Mouse (Mus musculus) lung, adult 18-20 months (tissue): ENCODE measurements at regions not wholly inside any gene's neighbourhood (a gene's known extent, or its start where the extent isn't known, plus 50 kb on each side); places are given as distances from the start of the nearest gene placed in this dataset.
A peak's percentile ranks its signal among the peaks of the same experiment; 100 is the strongest.
"Not testable (repeated sequence)": the region's sequence is repeated elsewhere in the genome, so short reads cannot be mapped to it uniquely, and the experiment has no call there.

Experiments
- DNase-seq, 2 experiments: peaks; one replicate each; pipeline ENCODE4 v3.0.0; 2022; ENCODE audit warnings: mixed read lengths in 2 of 2

DNA sequence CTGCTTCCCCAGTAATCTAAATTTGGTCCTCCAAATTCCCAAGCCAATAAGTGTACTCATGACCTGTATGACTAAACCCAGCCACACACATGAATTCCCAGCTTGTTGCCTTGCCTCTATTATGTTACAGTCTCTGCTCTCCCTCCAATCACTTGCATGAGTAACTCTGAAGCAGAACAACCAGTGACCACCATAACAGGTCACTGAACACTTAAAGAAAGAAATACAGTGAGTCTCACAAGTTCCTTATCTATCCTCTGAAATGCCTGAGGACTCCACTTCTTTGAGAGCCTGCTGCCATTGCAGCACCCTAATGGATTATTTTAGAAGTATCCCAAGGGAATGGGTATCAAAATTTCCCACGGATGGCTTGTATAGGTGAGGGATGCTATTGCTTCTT lies 909.7 kb downstream of the Sorcs3 start:
- DNase-seq = no peak

DNA sequence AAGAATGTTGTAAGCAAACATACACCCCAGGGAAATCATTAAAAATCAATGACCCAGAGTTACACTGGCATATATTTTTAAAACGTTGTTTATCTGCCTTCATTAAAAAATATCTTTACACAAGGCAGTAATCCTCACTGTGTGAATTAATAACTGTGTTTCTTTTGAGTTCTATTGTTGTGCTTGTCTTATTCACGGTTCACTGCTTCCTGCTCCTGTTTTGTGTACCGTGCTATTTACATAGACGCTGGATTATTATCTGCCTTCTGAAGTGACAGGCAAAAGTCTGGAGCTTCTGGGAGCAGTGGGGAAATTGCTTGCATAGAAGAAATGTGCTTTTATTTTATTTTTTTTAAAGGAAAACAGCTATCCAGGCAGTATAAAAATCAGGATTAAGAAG lies 925.8 kb downstream of the Sorcs3 start:
- DNase-seq = no peak

DNA sequence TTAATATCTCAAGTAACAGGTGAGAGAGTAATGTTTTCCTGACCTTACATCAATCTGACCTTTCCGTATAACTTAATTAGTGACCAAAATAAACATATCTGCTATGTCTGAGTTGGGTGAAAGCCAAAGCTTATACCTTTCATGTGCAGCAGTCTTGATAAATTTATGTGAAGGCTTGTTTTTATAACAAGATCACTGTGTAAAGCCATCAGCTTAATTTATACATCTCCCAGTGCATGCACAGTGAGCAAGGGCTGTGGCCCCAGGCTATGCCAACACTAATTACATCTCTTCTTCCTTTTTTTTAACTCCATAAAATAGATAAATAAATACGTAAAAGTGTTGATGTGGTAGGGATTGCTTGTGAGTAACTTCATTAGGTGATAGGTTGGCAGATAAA lies 966.3 kb downstream of the Sorcs3 start:
- no peak for DNase-seq

DNA sequence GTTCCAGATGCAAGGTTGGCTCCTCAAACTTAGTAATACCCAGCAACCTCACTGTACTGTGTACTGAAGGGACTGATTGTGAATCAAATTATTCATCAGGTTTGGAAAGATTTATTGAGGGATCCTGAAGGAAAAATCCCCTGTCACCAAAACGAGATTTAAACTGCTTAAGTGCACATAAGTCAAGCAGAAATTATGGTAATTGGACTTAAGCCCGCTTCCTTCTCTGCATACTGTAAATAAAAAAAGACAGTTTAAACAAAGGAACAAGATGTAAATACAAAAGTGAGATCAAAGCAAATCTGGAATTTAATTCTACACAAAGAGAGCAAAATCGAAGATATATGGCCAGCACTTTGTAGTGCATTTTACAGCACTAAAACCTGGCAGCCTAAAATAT lies 1002.1 kb downstream of the Sorcs3 start:
- no peak for DNase-seq

DNA sequence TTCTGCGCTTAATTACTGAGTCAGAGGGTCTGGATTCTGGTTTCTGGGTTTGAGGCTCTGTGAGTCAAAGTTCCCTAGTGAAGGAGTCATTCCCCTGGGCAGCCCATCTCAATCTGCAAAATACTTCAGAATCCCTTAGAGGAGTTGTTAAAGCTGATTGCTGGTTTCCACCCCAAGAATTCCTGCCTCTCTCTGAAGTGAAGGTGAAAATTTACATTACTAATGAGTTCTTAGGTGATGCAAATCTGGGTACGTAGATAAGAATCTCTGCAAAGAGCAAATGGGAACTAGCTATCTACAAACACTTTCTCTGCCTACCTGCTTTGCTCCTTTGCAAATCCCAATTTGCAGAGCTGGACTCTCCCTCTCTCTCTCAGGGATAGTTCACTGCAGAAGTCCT lies 1036.8 kb downstream of the Sorcs3 start:
- no peak for DNase-seq

DNA sequence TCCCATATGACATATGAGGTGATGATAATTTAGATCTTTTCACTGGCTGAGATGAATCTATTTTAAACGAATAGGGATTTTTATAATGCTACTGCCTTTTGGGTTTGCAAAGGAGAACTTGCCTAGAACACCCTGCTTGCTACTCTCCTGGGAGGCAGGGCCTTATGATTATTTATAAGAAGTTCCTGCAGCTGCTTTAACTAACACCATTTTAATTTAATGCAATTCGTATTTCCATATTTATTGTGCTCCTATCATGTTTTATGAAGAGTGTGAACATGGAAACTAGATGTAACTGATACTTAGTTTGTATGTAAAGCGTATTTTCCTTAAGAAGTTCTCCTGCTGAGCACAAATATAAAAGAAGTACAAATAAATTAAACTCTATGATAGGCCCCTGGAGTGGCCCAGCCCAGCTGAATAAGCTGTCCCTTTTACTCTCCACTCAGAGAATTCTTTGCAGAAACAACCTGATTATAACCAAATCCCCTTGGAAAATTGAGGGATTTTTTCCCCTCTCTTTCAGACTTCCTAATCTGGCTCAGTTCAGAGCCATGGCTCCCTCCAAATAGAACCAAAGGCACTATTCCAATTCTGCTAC lies 1039.4 kb downstream of the Sorcs3 start:
- no peak for DNase-seq

DNA sequence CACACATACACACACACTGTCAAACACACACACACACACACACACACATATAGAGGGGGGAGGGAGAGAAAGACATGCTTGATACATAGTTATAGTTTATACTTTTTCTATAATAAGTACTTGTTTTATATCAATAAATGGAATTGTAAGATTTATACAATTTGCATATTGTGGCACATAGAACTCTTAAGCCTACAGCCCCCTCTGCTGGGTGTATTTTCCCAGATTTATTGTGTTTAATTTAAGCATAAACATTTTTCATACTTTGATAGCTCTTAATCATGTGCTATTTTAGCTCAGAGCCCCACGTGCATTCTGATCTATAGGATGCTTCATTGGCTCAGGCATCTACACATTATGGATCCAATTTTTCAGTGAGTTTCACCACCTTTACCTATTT lies 1058.8 kb downstream of the Sorcs3 start:
- DNase-seq = no peak

DNA sequence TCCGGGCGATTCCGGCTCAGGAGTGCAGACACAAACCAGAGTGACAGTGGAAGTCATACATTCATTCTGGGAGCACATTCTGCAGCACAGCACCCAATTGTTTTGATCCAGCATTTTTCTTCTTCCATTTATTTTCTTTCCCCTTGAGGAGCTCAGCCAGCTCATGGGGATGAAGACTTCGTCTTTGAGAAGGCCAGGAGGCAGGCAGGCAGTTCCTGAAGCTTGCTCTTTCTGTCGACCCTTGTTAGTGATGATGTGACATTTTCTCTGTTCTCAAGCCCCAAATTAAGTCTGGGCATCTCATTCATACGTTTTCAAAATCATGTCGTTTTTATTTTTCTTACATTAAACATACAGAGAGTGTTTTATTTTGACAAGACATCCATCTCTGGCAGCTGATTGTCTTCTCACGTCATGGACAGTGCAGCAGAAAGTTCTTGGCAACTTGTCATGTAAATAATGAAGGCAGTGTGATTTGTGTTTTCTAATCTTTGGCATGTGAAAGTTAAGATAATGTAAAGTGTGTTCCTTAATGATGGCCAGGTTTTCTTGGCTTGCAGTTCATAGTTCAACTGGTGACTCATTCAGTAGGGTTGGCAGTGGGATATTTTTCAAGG lies 1062.1 kb downstream of the Sorcs3 start:
- DNase-seq = no peak

DNA sequence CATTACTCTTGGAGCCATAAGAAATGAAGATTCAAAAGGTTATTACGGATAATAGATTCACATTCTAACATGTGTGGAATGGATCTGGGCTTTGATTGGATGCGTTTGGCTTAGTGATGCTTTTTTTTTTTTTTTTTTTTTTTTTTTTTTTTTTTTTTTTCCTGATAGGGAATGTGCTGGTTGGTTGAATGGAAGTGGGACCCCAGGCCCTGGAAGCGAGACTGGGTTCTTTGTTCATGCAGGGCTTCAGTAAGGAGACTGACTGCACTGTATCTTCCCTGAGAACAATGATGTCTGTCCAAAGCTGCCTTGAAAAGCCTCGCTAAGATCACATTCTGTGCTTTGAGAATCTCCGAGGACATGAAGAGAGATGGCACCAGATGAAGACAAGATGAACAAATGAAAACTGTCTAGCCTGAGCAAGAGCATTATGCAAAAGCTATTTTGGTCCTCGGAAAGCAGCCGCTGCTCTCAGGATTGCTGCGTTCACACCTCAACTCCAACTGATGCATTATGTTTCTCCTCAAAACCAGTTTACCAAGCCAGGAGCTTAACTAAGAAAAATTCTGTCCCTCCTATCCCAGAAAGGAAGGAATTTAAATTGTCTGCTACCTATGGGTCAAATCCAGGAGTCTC lies 1076.9 kb downstream of the Sorcs3 start:
- no peak for DNase-seq

DNA sequence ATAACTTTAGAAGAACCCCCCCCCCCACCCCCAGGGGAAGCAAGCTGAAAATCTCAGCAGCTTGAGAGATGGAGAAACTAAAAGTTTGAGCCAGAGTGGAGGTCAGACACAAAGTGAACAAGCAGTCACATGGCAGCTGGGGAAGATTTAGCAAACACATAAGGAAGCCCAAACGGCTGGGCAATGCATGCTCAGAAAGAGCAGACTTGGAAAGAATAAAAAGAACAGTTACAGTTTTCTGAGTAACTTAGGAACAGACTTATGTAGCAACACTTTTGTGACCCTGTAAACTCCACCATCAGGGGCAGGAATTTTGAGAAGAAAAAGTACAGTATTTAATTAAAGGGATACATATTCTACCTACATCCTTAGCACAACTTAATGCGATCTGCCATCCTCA lies 1089.2 kb downstream of the Sorcs3 start:
- DNase-seq = no peak

DNA sequence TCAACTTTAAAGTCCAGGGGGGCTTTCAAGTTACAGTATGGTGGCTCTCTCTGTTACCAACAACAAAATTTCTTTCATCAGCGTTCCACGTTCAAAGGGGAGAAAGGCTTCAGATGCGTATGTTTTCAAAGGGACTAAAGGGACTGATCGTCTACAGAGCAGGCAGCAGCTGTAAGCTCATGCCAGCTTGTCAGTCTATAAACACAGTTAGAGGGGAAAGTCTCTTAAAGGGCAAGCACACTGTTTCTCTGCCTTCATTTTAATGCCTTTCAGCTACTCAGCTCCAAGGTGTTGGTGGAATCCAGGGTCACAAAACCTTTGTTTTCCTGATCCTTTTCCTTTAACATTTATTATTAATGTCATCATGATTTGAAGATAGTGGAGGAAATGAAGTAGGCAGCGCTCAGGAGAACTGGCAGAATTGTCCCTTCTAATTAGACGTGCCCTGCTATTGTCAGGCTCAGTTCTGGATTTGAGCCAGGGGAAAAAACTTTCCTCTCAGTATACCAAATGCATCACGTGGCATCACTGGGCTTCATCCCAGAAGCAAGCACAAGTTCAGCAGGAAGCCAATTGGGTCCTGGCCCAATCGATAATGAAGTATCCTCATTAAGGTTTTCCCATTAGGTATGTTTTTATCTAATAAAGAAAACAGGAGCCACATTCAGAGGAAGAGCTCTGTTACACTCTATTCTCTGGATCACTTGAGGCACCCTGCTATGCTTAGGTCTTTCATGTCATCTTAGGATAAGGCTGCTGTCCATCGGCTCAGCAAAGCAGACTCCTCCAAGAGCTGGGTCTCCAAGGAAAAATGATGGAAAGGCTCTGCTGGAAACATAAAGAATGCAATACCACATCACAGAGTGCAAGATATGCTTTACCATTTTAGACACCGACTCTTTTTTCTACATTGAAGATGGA lies 1093.8 kb downstream of the Sorcs3 start:
- DNase-seq = peak in 1 of 2 experiments; percentile 0

DNA sequence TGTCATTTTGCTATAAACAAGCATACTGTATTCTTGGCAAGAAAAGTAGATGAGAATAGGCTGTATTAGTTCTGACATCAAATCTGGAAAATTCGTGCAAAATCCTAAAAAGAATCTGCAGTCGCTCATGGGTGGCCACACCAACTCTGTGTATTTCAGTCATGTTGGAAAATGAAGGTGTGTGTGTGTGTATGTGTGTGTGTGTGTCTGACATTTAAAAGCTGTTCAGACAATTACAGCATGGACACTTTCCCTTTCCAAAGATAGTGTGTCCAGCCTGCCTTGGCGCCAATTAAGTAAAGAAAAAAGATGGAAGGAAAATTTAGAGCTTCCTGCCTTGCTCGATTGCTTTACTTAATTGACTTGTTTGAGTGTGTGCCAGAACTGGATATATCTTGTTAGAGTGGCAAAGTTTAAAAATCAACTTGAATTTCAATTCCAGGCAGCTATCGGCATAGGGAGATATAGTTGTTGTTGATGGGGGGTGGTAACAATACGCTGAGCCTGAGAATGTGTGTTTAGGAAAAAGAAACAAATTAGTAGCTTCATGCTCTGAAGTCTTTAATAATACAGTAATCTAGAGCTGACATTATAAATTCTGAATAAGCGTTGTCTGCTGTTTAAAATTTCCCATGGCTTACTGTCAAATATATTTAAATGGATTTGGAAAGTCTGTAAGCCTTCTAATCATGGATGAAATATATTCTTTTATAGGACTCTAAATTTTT lies 1095.7 kb downstream of the Sorcs3 start:
- DNase-seq = no peak

DNA sequence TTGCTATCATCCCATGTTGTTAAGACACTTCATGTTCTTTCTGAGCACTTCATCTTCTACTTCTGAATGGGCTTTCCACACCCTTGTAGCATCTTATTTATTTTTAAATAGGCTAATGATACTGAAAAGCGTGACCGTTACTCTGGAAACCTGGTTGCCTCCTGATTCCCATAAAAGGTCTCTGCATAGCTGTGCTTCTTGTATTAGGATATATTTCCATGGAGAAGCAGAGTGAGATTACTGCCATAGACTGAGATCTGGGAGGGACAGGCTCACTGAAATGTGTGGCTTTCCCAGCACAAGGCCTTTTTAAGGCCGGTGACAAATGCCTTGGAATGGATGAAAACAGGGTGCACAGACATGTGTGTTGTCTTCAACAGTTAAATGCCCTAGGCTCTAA lies 1100.0 kb downstream of the Sorcs3 start:
- DNase-seq = no peak

DNA sequence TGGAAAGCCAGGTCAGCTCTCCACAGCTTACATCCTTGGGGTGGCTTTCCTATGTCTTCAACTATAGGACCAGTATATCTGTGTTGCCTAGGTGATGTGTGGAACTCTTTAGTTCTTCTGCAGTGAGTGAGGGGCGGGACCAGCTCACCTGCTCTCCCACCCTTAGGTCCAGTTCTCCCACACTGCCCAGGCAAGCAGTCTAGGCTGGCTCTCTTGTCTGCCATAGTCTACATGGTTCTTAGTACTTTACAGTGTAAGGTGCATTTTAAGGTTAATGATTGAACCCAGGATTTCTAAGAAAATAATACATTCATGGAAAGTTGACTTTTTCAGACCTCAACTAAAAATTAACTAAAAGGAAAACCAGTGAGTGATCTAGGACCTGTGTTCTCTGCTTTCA lies 1108.4 kb downstream of the Sorcs3 start:
- no peak for DNase-seq

DNA sequence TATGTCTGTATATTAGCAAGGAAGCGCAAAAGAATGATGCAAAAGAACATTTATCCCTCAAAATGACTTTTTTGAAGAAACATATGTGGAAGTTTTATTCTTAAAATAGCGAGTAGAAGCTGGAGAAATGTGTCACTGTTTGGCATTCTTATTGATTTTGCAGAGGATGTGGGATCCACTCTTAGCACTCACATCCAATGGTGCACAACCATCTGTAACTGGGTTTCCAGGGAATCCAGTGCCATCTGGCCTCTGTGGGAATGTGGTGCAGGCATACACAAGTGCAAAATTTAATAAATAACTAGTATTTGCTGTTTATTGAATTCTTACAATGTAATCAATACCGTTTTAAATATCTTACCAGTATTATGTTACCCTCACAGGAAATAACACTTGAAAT lies 1153.8 kb downstream of the Sorcs3 start:
- no peak for DNase-seq

DNA sequence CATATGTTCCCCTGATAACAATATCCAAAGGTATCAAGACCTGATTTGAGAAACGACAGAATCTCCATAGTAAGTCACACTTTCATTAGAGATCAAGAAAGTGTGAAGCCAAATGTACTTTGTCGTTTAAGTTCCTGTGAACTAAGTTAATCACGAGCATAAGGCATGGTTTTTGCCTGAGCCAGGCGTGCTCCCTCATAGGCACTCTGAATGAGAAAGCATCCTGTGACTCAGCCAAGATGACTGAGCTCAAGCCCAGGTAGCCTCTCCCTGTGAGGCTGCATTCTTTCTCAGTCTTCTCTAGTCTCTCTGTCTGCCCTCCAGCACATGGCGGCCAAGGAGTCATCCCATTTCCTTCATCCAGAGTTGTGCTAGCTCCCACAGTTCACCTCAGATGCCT lies 1154.9 kb downstream of the Sorcs3 start:
- no peak for DNase-seq

DNA sequence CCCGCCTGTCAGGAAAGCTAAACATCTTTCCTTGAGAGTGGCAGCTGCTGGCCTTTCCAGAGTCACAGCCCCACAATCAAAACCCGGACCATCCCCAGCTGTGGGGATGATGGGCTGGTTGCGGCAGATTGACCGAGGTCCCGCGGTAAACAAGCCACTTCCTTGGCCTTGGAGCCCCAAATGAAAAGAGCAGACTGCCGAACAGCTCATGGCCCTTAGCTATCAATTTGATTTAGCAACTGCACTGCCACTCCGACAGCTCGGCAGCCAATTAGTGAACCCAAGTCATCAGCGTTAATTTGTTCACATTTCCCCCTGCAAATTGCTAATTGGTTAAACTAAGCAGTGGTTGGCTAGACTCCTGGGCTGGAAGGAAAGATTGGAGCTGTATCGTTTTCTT lies 1155.3 kb downstream of the Sorcs3 start:
- not testable (repeated sequence) for DNase-seq

DNA sequence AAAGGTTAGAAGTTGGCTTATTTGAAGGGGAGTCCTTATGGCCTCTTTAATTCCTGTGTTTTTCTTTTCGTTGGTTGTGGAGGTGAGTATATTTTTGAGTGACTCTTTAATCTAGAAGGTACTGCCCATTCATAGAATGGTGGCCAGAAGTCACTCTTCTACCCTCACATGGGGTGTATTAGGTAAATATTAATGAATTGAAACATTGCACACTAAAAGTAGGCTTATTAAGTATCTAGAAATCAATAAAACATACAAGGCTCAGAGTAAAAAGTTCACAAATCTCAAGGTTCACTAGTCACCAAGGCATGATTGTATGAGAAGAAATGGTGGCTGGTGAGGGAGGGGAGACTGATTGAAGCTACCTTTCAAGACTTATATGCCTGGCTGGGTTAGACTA lies 1167.1 kb downstream of the Sorcs3 start:
- DNase-seq = no peak

DNA sequence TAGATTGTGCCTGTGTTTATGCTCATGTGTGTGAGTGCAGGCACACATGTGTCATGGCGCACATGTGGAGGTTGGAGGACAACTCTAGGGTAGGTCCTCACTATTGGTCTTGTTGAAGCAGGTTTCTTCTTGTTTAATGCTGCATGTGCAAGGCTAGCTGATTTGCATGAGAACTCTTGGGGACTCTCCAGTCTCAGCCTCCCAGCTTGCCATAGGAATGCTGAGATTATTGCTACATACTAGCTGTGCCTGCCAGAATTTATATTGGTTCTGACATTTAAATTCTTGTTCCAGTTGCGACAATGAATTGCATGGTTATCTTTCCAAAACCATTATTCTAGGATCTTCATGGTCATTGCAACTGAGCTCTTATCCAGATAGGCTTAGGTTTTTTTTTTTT lies 1168.5 kb downstream of the Sorcs3 start:
- DNase-seq = no peak

DNA sequence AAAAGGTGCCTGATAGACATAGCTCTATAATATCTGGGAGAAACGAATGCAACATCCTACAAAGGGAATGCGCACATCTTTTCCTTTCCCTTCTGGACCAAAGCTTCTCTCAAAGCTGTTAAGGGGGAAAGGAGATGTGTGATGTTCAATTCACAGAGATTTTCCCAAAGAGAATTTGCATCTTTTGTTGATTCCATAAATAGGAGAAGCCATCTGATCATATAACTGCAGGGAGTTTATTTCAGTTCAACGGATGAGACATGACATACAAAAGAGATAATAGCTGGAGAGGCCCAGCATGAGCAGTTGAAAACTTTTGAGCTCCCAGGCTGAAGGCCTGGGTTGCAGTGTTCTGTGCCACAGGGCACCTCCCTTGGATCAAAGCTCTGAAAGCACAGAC lies 1169.1 kb downstream of the Sorcs3 start:
- no peak for DNase-seq

DNA sequence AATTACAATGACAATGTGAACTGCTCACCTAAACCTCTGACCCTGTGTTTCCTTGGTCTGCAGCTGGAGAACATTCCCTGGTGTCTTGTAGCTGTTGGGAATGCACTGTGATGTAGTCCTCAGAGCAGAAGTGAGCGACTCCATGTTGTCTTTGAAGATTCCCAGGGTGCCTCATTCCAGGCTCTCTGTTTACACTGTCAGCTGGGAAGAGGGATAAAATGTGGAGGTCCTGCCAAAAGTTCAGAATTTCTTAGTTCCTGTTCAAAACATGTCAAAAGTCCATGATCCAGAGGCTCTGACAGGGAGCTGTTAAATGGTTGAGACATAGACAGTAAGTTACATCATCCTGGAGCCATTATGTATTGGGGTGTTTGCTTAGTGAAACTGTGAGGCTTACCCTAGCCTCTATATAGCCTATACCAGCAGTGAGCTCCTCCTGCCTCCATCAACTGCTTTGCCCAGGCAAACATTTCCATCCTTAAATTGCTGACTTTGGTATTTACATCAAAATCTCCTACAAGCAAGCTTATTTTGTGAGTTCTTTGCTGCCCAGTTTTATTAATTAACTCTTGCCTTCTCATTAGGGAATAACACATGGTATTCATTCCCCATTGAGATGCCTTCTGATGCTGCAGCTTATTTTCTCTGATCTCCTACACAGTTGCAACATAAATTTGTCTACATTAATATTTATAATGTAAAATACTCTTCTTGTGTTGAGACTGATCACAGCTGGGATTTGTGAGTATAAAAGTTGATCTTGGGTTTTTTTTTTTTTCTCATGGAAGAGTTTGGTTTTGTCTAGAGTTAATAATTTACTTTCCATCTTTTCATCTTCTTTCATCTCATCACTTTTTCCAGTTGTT lies 1170.2 kb downstream of the Sorcs3 start:
- no peak for DNase-seq

DNA sequence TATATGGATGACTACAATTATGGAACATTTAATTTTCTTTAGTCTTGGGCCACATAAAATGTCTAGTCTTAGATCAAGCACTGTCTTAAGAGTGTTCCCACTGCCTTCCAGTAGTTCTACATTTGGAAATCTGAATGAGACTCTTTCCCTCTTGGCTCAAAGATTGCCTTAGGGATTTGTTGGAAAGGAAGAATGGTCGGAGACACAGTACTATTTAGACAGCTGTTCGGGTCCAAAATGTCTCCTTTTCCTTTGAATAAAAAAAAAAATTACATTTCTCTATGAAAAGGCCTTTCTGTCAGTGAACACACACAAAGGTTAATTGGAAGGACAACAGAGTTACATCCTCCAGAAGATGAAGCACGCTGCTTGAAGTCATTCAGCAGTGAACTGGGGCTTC lies 1173.8 kb downstream of the Sorcs3 start:
- DNase-seq = no peak
